Mouse (Mus musculus) C2C12 (cell line): ENCODE measurements at regions not wholly inside any gene's neighbourhood (a gene's known extent, or its start where the extent isn't known, plus 50 kb on each side); places are given as distances from the start of the nearest gene placed in this dataset.

ENCODE experiments used
- CEBPB ChIP-seq: IDR thresholded peaks from one replicate; pipeline ENCODE4 v1.6.1; 2011; ENCODE audit warnings: low read depth, mild to moderate bottlenecking, control low read depth, moderate library complexity
- CTCF ChIP-seq: IDR thresholded peaks from one replicate; pipeline ENCODE4 v1.5.1; 2011; ENCODE audit not compliant: control insufficient read depth, insufficient read depth, insufficient read length
- FOSL1 ChIP-seq: IDR thresholded peaks from one replicate; pipeline ENCODE4 v1.8.0; 2011; ENCODE audit warnings: mild to moderate bottlenecking, low read length; ENCODE audit not compliant: poor library complexity, insufficient read depth, severe bottlenecking
- MAX ChIP-seq: IDR thresholded peaks from one replicate; pipeline ENCODE4 v1.6.1; 2011; ENCODE audit warnings: mild to moderate bottlenecking, control low read depth
- MYOD1 ChIP-seq: IDR thresholded peaks from one replicate; pipeline ENCODE4 v1.6.1; 2011; ENCODE audit warnings: low read depth; ENCODE audit not compliant: control insufficient read depth, insufficient read length
- MYOG ChIP-seq: IDR thresholded peaks from one replicate; pipeline ENCODE4 v1.6.1; 2011; ENCODE audit not compliant: control insufficient read depth, insufficient read length; ENCODE audit errors: extremely low read depth
- USF1 ChIP-seq: IDR thresholded peaks from one replicate; pipeline ENCODE4 v1.6.1; 2011; ENCODE audit warnings: low read depth, mild to moderate bottlenecking, control low read depth, moderate library complexity

DNA sequence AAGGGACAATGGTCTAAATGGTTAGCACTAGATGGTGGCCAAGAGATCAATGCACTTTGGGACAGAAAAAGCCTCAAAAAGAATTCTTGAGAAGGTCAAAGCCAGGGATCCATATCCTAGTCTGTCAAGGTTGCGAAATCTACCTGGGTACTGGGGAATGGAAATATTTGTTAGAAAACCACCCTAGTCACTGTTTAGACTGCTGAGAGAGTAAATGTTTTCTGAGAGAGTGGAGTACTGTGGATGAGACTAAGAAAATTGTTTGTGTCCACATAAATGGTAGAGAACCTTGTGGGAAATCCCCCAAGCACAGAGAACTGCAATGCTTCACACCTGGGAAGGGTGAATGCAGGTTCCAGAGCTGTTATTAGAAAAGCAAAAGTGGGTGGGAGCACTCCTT, 239.5 kb upstream of the Rarb start:
- TF ChIP-seq MYOD1 (no peak), CTCF (no peak), MAX (no peak), MYOG (no peak), FOSL1 (no peak), CEBPB (no peak), USF1 (no peak)
